Mouse (Mus musculus): ENCODE results near the gene Med12l. TPM values are rescaled to one million over a fixed set of nuclear protein-coding genes. Genes with fewer than 3 reads are reported as not detected.

Med12l gene
- polyA plus RNA-seq, 2 experiments = 2.4 to 4.5 TPM

DNA sequence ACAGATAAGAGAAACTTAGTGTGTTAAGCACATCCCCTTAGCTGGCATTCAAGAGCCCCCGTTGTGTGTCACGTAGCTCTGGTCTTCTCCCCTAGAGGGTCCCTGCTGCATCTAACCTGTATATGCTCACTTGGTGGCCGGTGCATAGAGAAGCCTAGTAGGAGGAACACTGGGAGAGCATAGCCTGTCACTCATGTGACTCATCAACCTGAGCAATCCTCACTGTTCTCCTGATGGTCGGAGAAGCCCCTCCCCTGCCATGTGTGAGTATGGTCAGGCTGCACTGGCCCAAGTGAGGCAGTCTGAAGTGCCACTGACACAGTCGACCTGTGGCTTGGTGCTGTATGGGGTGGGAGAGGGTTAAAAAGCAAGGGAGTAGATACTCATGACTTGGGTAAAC is 119.4 kb downstream of the Med12l start:
- Histone ChIP-seq H3K27ac (replicated peaks; ENCODE audit: low read depth, low read length) (no peak overlapping the region), H3K9me3 (ENCODE audit: control insufficient read depth, low read length) (no peaks in the 10 kb centered on the region), H3K9ac (ENCODE audit: low read depth, low read length, severe bottlenecking) (no peak overlapping the region), H3K4me2 (replicated peaks; ENCODE audit: low read depth, low read length, severe bottlenecking) (no peak overlapping the region), H3K27me3 (ENCODE audit: control insufficient read depth, insufficient read depth, low read length) (no peaks in the 10 kb centered on the region), H3K36me3 (ENCODE audit: control insufficient read depth, insufficient read depth, low read length) (no peaks in the 10 kb centered on the region), H3K4me1 (ENCODE audit: control insufficient read depth, insufficient read depth, low read length) (no peaks in the 10 kb centered on the region), H3K4me3 (replicated peaks; ENCODE audit: low read length) (no peak overlapping the region)
- WGBS = 66% methylated on average over 5 of the region's 5 CpGs
- ATAC-seq (ENCODE audit: low FRiP score, low read depth) (no peak), DNase-seq (ENCODE audit: low spot score) (no peak)
- TF ChIP-seq POLR2A (IDR thresholded peaks at IDR 0.05; ENCODE audit: borderline replicate concordance, extremely low read depth, insufficient read depth, insufficient read length) = no peak

DNA sequence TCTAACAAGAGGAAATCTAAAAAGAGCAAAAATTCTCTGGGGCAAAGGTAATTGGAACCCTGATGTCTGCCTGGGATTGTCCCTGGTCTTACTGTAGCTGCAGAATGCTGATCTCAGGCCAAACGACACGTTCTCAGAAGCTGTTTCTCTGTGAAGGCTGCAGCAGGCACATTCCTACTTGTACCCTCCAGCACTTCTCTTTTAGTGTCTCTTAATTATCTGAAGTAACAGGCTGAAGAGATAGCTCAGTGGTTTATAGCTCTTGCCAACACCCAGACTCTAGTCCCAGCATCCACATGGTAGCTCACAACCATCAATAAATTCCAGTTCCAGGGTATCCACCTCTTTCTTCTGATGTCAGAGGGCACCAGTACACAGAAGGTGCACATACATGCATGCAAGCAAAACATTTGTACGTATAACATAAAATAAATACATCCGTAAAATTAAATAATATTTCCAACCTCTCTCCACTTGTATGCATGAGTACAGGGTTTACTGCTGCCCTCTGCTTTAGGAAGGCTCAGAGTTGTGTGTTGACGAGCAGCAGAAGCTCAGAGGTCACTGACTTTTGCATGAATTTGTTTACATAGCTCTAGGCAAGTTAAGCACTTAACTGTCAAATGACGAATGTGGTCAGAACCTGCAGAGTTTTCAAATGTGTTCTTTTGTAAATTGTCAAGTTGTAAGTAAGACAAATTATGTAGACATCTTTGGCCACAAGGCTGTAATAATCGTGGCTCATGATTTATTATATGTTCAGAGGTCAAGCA is 120.3 kb downstream of the Med12l start:
- H3K4me1 ChIP-seq (ENCODE audit: control insufficient read depth, insufficient read depth, low read length) = no peaks in the 10 kb centered on the region
- no peaks in the 10 kb centered on the region for H3K9me3 ChIP-seq (ENCODE audit: control insufficient read depth, low read length)
- no peaks in the 10 kb centered on the region for H3K27me3 ChIP-seq (ENCODE audit: control insufficient read depth, insufficient read depth, low read length)
- ATAC-seq (ENCODE audit: low FRiP score, low read depth) (no peak), DNase-seq (ENCODE audit: low spot score) (no peak)
- H3K4me2 ChIP-seq (replicated peaks; ENCODE audit: low read depth, low read length, severe bottlenecking) = no peak overlapping the region
- no peak overlapping the region for H3K27ac ChIP-seq (replicated peaks; ENCODE audit: low read depth, low read length)
- WGBS = 37% methylated on average over 7 of the region's 7 CpGs
- no peak overlapping the region for H3K9ac ChIP-seq (ENCODE audit: low read depth, low read length, severe bottlenecking)
- H3K4me3 ChIP-seq (replicated peaks; ENCODE audit: low read length) = no peak overlapping the region
- no peak for TF ChIP-seq POLR2A (IDR thresholded peaks at IDR 0.05; ENCODE audit: borderline replicate concordance, extremely low read depth, insufficient read depth, insufficient read length)
- H3K36me3 ChIP-seq (ENCODE audit: control insufficient read depth, insufficient read depth, low read length) = no peaks in the 10 kb centered on the region

DNA sequence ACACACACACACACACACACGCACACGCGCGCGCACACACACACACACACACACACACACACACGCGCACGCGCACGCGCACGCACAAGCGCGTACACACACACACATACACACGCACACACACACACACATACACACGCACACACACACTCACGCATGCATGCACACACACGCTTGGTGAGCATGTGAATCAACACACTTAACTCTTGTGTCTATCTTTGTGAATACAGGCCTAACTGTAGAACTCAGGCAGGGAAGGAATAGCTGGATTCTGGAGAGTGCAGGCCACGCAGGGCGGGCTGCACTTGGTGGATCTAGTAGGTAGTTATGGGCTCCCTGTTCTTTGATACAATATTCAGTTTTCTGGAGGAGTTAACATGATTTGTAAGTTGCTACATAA is 123.1 kb downstream of the Med12l start:
- Histone ChIP-seq H3K4me1 (ENCODE audit: control insufficient read depth, insufficient read depth, low read length) (no peaks in the 10 kb centered on the region), H3K4me2 (replicated peaks; ENCODE audit: low read depth, low read length, severe bottlenecking) (no peak overlapping the region), H3K27ac (replicated peaks; ENCODE audit: low read depth, low read length) (no peak overlapping the region), H3K4me3 (replicated peaks; ENCODE audit: low read length) (no peak overlapping the region), H3K36me3 (ENCODE audit: control insufficient read depth, insufficient read depth, low read length) (no peaks in the 10 kb centered on the region), H3K9me3 (ENCODE audit: control insufficient read depth, low read length) (no peaks in the 10 kb centered on the region), H3K27me3 (ENCODE audit: control insufficient read depth, insufficient read depth, low read length) (no peaks in the 10 kb centered on the region), H3K9ac (ENCODE audit: low read depth, low read length, severe bottlenecking) (no peak overlapping the region)
- no peak for DNase-seq (ENCODE audit: low spot score)
- no peak for ATAC-seq (ENCODE audit: low FRiP score, low read depth)
- 90% methylated on average over 20 of the region's 20 CpGs for whole genome bisulfite sequencing
- no peak for TF ChIP-seq POLR2A (IDR thresholded peaks at IDR 0.05; ENCODE audit: borderline replicate concordance, extremely low read depth, insufficient read depth, insufficient read length)

DNA sequence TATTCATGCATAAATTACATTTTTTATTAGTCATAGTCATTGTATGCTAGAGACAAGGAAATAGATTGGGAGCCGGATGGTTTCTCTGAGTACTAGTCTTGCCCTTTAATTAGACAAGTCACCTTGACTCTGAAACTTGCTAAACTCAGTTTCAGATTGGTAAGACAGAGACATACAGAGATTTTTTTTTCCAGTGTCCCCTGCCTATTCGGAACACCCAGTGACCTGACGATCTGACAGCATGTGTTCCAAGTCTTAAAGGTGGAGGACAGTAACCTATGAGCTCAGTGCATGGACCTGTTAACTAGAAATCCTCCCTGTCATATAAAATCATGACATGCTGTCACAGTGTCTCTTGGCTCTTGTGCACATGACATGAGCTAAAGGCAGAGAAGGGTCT is 123.9 kb downstream of the Med12l start:
- no peak for ATAC-seq (ENCODE audit: low FRiP score, low read depth)
- Histone ChIP-seq H3K4me1 (ENCODE audit: control insufficient read depth, insufficient read depth, low read length) (no peaks in the 10 kb centered on the region), H3K9ac (ENCODE audit: low read depth, low read length, severe bottlenecking) (no peak overlapping the region), H3K4me2 (replicated peaks; ENCODE audit: low read depth, low read length, severe bottlenecking) (no peak overlapping the region), H3K4me3 (replicated peaks; ENCODE audit: low read length) (no peak overlapping the region), H3K27me3 (ENCODE audit: control insufficient read depth, insufficient read depth, low read length) (no peaks in the 10 kb centered on the region), H3K36me3 (ENCODE audit: control insufficient read depth, insufficient read depth, low read length) (no peaks in the 10 kb centered on the region), H3K9me3 (ENCODE audit: control insufficient read depth, low read length) (no peaks in the 10 kb centered on the region), H3K27ac (replicated peaks; ENCODE audit: low read depth, low read length) (no peak overlapping the region)
- no peak for TF ChIP-seq POLR2A (IDR thresholded peaks at IDR 0.05; ENCODE audit: borderline replicate concordance, extremely low read depth, insufficient read depth, insufficient read length)
- WGBS = 85% methylated on average over 3 of the region's 3 CpGs
- no peak for DNase-seq (ENCODE audit: low spot score)

DNA sequence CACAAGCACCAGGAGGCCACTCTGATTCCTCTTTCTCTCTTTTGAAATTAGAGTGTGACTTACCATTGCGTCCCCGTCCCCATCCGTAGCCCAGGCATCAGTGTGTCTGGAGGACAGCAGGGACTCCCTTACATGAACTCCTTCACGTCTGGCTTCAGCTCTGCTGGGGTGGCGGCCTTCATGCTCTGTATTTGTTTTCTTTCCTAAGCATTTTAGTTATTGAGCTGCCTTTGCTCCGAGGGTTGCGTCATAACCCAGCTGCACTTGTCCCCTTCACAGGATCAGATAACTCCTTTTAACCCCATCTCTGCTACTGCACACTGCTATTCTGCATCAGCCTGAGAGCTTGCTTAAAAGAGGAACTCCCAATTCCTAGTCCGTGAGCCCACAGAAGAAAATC is 124.8 kb downstream of the Med12l start:
- DNase-seq (ENCODE audit: low spot score) (no peak), ATAC-seq (ENCODE audit: low FRiP score, low read depth) (no peak)
- no peaks in the 10 kb centered on the region for H3K27me3 ChIP-seq (ENCODE audit: control insufficient read depth, insufficient read depth, low read length)
- no peaks in the 10 kb centered on the region for H3K4me1 ChIP-seq (ENCODE audit: control insufficient read depth, insufficient read depth, low read length)
- H3K27ac ChIP-seq (replicated peaks; ENCODE audit: low read depth, low read length) = no peak overlapping the region
- H3K36me3 ChIP-seq (ENCODE audit: control insufficient read depth, insufficient read depth, low read length) = no peaks in the 10 kb centered on the region
- H3K9ac ChIP-seq (ENCODE audit: low read depth, low read length, severe bottlenecking) = no peak overlapping the region
- no peak overlapping the region for H3K4me3 ChIP-seq (replicated peaks; ENCODE audit: low read length)
- TF ChIP-seq POLR2A (IDR thresholded peaks at IDR 0.05; ENCODE audit: borderline replicate concordance, extremely low read depth, insufficient read depth, insufficient read length) = no peak
- 61% methylated on average over 8 of the region's 8 CpGs for WGBS
- no peaks in the 10 kb centered on the region for H3K9me3 ChIP-seq (ENCODE audit: control insufficient read depth, low read length)
- H3K4me2 ChIP-seq (replicated peaks; ENCODE audit: low read depth, low read length, severe bottlenecking) = no peak overlapping the region

Data from limb, embryonic 14.5 days (tissue).